Mouse (Mus musculus) heart, embryonic 10.5 days (tissue): ENCODE data around the gene Ctsf. TPM values are rescaled to one million over a fixed set of nuclear protein-coding genes. Genes with fewer than 3 reads are reported as not detected.
A peak's percentile ranks its signal among the peaks of the same experiment; 100 is the strongest.
"Not testable (repeated sequence)": the region's sequence is repeated elsewhere in the genome, so short reads cannot be mapped to it uniquely, and the experiment has no call there.

Experiments used
- DNase-seq: peaks from one replicate; pipeline ENCODE4 v3.0.0-alpha.2; 2017; ENCODE audit warnings: low spot score
- H3K27ac ChIP-seq: fragments of 300-500 bp; sonication (generic); 2 replicates; pipeline ENCODE4 v1.5.1; 2016; ENCODE audit warnings: mild to moderate bottlenecking
- H3K27me3 ChIP-seq: fragments of 300-500 bp; sonication (generic); 2 replicates; pipeline ENCODE4 v1.6.1; 2016; ENCODE audit warnings: mild to moderate bottlenecking; ENCODE audit not compliant: poor library complexity, insufficient read depth, severe bottlenecking
- H3K36me3 ChIP-seq: fragments of 300-500 bp; sonication (generic); 2 replicates; pipeline ENCODE4 v1.6.1; 2016; ENCODE audit warnings: mild to moderate bottlenecking, moderate library complexity
- H3K4me1 ChIP-seq: fragments of 300-500 bp; sonication (generic); 2 replicates; pipeline ENCODE4 v1.6.1; 2016; ENCODE audit warnings: mild to moderate bottlenecking
- H3K4me3 ChIP-seq: fragments of 300-500 bp; sonication (generic); 2 replicates; pipeline ENCODE4 v1.5.1; 2016; ENCODE audit warnings: mild to moderate bottlenecking, moderate library complexity
- H3K9me3 ChIP-seq: fragments of 300-500 bp; sonication (generic); 2 replicates; pipeline ENCODE4 v1.6.1; 2016; ENCODE audit warnings: mild to moderate bottlenecking, moderate library complexity
- whole genome bisulfite sequencing: fragments of 180-500 bp; shearing (Covaris S2); methylation state at CpG from one replicate; pipeline ENCODE4 v1.1.7; 2016; 5-methylcytosine and 5-hydroxymethylcytosine counted together
- polyA plus RNA-seq: library from polyadenylated mRNA; unstranded; fragments of >200 nt; fragmentation: Nextera tagmentation; extraction: Ambion mirVana; gene quantifications from 2 replicates; pipeline ENCODE4 v1.2.1, GENCODE M21; 2016

Gene Ctsf
- polyA plus RNA-seq, 1 experiment from 2014 or later: 30.3 TPM

- Histone ChIP-seq H3K27me3 (peaks cover 27% of the 10 kb centered on the region), H3K9me3 (no peaks in the 10 kb centered on the region), H3K36me3 (peaks cover 12% of the 10 kb centered on the region), H3K27ac (no peak overlapping the region), H3K4me1 (peaks cover 16% of the 10 kb centered on the region), H3K4me3 (no peak overlapping the region)
- peak; percentile 83 for DNase-seq
- 52% methylated on average over 6 of the region's 6 CpGs for WGBS
Measured at GRCm38 (mm10) chr19:4859081-4859480, 4.2 kb downstream of the Ctsf start.

DNA sequence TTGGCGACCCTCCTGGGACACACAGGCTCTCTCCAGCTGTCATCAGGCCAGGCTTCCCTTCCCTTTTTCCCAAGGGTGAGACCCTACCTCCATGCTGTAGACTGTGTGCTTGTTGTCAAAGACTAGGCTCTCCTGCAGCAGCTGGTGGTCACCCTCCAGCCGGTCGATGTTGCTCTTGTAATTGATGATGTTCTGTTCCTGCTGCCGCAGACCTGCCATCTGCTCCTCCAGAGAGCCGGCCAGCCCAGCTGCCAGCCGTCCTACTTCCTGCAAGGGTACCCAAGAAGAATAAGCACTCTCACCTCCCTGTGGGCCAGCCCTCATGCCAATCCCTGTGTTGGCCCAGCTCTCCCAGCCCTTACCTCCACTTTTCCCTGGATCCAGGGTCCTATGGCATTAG, 8.1 kb downstream of the Ctsf start:
- H3K4me3 ChIP-seq: no peak overlapping the region
- H3K27me3 ChIP-seq: peaks cover 38% of the 10 kb centered on the region
- peaks cover 10% of the 10 kb centered on the region; the same call in 1 of the 2 replicates for H3K4me1 ChIP-seq
- H3K27ac ChIP-seq: no peak overlapping the region
- H3K9me3 ChIP-seq: no peaks in the 10 kb centered on the region
- DNase-seq: no peak
- 84% methylated on average over 6 of the region's 6 CpGs for WGBS
- peaks cover 12% of the 10 kb centered on the region for H3K36me3 ChIP-seq

- H3K27me3 ChIP-seq: peaks cover 46% of the 10 kb centered on the region
- H3K4me3 ChIP-seq: peak overlapping the region; percentile 39
- peaks cover 3% of the 10 kb centered on the region; the same call in 1 of the 2 replicates for H3K4me1 ChIP-seq
- WGBS: 4% methylated on average over 17 of the region's 17 CpGs
- peaks cover 12% of the 10 kb centered on the region for H3K36me3 ChIP-seq
- no peak for DNase-seq
- no peaks in the 10 kb centered on the region for H3K9me3 ChIP-seq
- H3K27ac ChIP-seq: no peak overlapping the region
Measured at GRCm38 (mm10) chr19:4865147-4865546, 10.2 kb downstream of the Ctsf start.

DNA sequence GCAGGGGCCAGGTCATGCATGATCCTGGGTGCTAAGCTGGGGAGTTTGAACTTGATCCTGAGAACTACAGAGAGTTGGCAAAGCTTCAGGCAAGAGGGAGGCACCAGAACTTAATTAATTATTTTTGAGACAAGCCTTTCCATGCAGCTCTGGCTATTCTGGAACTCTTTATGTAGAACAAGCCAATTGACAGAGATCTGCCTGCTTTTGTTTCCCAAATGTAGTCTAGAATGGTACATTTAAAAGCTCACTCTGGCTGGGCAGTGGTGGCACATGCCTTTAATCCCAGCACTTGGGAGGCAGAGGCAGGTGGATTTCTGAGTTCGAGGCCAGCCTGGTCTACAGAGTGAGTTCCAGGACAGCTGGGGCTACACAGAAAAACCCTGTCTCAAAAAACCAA, 19.7 kb downstream of the Ctsf start:
- not testable (repeated sequence) for H3K4me3 ChIP-seq, H3K36me3 ChIP-seq, DNase-seq, H3K27ac ChIP-seq, H3K9me3 ChIP-seq
- 67% methylated on average over 1 of the region's 1 CpGs for WGBS
- Histone ChIP-seq H3K4me1 (peaks cover 25% of the 10 kb centered on the region), H3K27me3 (peaks cover 11% of the 10 kb centered on the region)

GRCm38 (mm10) chr19:4876241-4876640, 21.3 kb downstream of the Ctsf start:
- peaks cover 27% of the 10 kb centered on the region for H3K4me1 ChIP-seq
- H3K27me3 ChIP-seq: peaks cover 11% of the 10 kb centered on the region
- H3K27ac ChIP-seq: no peak overlapping the region
- no peaks in the 10 kb centered on the region for H3K36me3 ChIP-seq
- H3K9me3 ChIP-seq: no peaks in the 10 kb centered on the region
- WGBS: 87% methylated on average over 2 of the region's 4 CpGs
- no peak overlapping the region for H3K4me3 ChIP-seq
- DNase-seq: no peak

GRCm38 (mm10) chr19:4876755-4877154, 21.8 kb downstream of the Ctsf start:
- no peak for DNase-seq
- Histone ChIP-seq H3K4me1 (peaks cover 30% of the 10 kb centered on the region), H3K36me3 (no peaks in the 10 kb centered on the region), H3K27ac (no peak overlapping the region), H3K27me3 (peaks cover 8% of the 10 kb centered on the region; the same call in 1 of the 2 replicates), H3K9me3 (no peaks in the 10 kb centered on the region), H3K4me3 (no peak overlapping the region)
- WGBS: 63% methylated on average over 3 of the region's 3 CpGs

- DNase-seq: no peak
- Histone ChIP-seq H3K27me3 (peaks cover 3% of the 10 kb centered on the region; the same call in 1 of the 2 replicates), H3K27ac (peak within 1 kb of the TSS; percentile 87), H3K36me3 (0 out of 2 replicates have a peak, but pooled peaks cover 5% of the 10 kb centered on the region), H3K9me3 (no peaks in the 10 kb centered on the region), H3K4me1 (peaks cover 30% of the 10 kb centered on the region), H3K4me3 (peak within 1 kb of the TSS; percentile 95)
- 2% methylated on average over 17 of the region's 17 CpGs for WGBS
Measured at GRCm38 (mm10) chr19:4877785-4878184, 22.9 kb downstream of the Ctsf start, which contains the start of gene Actn3. TSS of gene Actn3 (minus strand) at chr19:4877909.

GRCm38 (mm10) chr19:4878405-4879323, 23.7 kb downstream of the Ctsf start, which contains the start of gene Zdhhc24:
TSS of gene Zdhhc24 (plus strand) at chr19:4878668.
- under 1% methylated on average over 52 of the region's 52 CpGs for WGBS
- peak within 1 kb of the TSS; percentile 95 for H3K4me3 ChIP-seq
- peaks cover 30% of the 10 kb centered on the region for H3K4me1 ChIP-seq
- peak within 1 kb of the TSS; percentile 87 for H3K27ac ChIP-seq
- peaks cover 3% of the 10 kb centered on the region; the same call in 1 of the 2 replicates for H3K27me3 ChIP-seq
- peaks cover 8% of the 10 kb centered on the region; the same call in 1 of the 2 replicates for H3K36me3 ChIP-seq
- peak; percentile 98 for DNase-seq
- H3K9me3 ChIP-seq: no peaks in the 10 kb centered on the region

DNA sequence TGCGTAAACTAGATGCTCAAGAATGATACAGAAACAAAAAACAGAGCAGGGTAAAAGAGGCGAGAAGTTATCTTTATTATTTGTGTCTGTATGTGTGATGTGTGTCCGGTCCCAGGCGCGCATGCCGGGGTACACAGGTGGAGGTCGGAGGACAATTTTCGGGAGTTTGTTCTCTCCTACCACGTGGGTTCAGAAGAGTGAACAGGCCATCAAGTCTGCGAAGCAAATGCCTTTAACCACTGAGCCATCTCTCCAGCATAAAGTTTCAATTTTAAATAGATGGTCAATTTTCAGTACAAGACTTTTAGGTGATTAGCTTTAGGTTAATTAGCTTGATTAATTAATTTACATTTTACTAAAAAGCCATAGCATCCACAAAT, 24.4 kb downstream of the Ctsf start:
- H3K9me3 ChIP-seq: no peaks in the 10 kb centered on the region
- peak overlapping the region; percentile 95 for H3K4me3 ChIP-seq
- no peak overlapping the region for H3K27ac ChIP-seq
- H3K4me1 ChIP-seq: peaks cover 30% of the 10 kb centered on the region
- H3K27me3 ChIP-seq: peaks cover 3% of the 10 kb centered on the region; the same call in 1 of the 2 replicates
- H3K36me3 ChIP-seq: peaks cover 8% of the 10 kb centered on the region; the same call in 1 of the 2 replicates
- WGBS: 70% methylated on average over 10 of the region's 10 CpGs
- DNase-seq: no peak

- H3K36me3 ChIP-seq: peaks cover 8% of the 10 kb centered on the region; the same call in 1 of the 2 replicates
- WGBS: 81% methylated on average over 4 of the region's 4 CpGs
- no peaks in the 10 kb centered on the region for H3K9me3 ChIP-seq
- H3K27me3 ChIP-seq: peaks cover 3% of the 10 kb centered on the region; the same call in 1 of the 2 replicates
- H3K4me1 ChIP-seq: 0 out of 2 replicates have a peak, but pooled peaks cover 6% of the 10 kb centered on the region
- H3K27ac ChIP-seq: no peak overlapping the region
- H3K4me3 ChIP-seq: no peak overlapping the region
- DNase-seq: no peak
Measured at GRCm38 (mm10) chr19:4883961-4884360, 29.0 kb downstream of the Ctsf start.

GRCm38 (mm10) chr19:4889791-4890190, 34.9 kb downstream of the Ctsf start:
- H3K36me3 ChIP-seq: peaks cover 5% of the 10 kb centered on the region; the same call in 1 of the 2 replicates
- 0 out of 2 replicates have a peak, but pooled peaks cover 8% of the 10 kb centered on the region for H3K4me1 ChIP-seq
- no peak for DNase-seq
- H3K4me3 ChIP-seq: no peak overlapping the region
- no peaks in the 10 kb centered on the region for H3K9me3 ChIP-seq
- H3K27me3 ChIP-seq: peaks cover 52% of the 10 kb centered on the region
- 62% methylated on average over 10 of the region's 10 CpGs for WGBS
- no peak overlapping the region for H3K27ac ChIP-seq

DNA sequence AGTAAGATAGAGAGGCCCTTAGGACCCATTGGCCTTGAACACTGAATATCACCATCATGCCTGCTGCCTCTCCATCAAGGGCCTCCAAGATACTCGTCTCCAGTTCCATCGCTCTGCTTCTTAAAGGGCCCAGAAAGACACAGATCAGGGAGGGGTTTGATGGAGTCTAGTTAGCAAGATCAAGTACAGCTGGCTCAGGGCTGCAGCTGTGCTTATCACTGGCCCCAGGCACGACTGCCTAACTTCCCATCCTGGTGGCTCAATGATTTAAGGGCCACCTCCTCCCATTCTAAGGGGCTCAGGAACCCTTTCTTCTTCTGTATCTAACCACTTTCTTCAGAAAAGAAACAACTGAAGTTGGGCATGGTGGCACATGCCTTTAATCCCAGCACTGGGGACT, 36.9 kb downstream of the Ctsf start:
- H3K27ac ChIP-seq: no peak overlapping the region
- 68% methylated on average over 3 of the region's 3 CpGs for WGBS

More for the DNA sequence above, 36.9 kb downstream of the Ctsf start:
- Histone ChIP-seq H3K36me3 (peaks cover 5% of the 10 kb centered on the region; the same call in 1 of the 2 replicates), H3K9me3 (no peaks in the 10 kb centered on the region), H3K4me3 (no peak overlapping the region), H3K4me1 (0 out of 2 replicates have a peak, but pooled peaks cover 10% of the 10 kb centered on the region), H3K27me3 (peaks cover 61% of the 10 kb centered on the region)
- no peak for DNase-seq
